ENCODE assay signal across 27 mouse cellular contexts in the genomic region with DNA sequence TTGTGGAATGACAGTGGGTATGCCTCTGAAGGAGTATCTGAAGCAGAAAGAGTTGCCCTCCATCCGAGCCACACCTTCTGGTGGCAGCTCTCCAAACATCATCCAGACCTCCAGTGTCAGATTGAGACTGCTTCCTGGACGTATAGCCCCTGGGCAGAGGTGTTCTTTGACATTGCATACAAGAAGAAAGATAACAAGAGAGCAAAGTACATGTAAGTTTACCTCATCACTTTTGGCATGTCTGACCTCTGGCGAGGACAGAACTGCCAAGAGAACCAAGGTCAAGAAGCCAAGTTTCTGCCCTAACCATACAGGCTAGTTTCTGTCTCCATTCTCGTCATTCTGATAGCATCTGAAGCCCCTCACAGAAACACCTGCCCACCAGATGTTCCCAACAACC.
"Had no signal": no experiment of that assay in that cellular context is flagged by ENCODE, and none has a peak within 500 bp of the region (broad histone marks: within the 10 kb centered on the region; RNA-seq: fewer than 3 reads in every experiment).

No protein-coding gene starts in this region.

- H3K27ac ChIP-seq: embryonic facial prominence, embryonic 10.5 days; embryonic facial prominence, embryonic 12.5 days; embryonic facial prominence, embryonic 13.5 days; embryonic facial prominence, embryonic 15.5 days; forebrain, embryonic 10.5 days; forebrain, embryonic 12.5 days; forebrain, embryonic 13.5 days; forebrain, embryonic 15.5 days; gastrocnemius, adult 2 months; heart, adult 2 months had no signal

- H3K36me3 ChIP-seq: embryonic facial prominence, embryonic 10.5 days; embryonic facial prominence, embryonic 12.5 days; embryonic facial prominence, embryonic 13.5 days; embryonic facial prominence, embryonic 15.5 days; forebrain, embryonic 10.5 days; forebrain, embryonic 12.5 days; forebrain, embryonic 15.5 days had no signal

- ATAC-seq: forebrain, embryonic 13.5 days; forebrain, embryonic 14.5 days; forebrain, embryonic 15.5 days; forebrain, embryonic 16.5 days; forebrain, postnatal 0 days had no signal

- H3K9ac ChIP-seq: embryonic facial prominence, embryonic 12.5 days; embryonic facial prominence, embryonic 13.5 days; embryonic facial prominence, embryonic 15.5 days; forebrain, embryonic 12.5 days; forebrain, embryonic 13.5 days; forebrain, embryonic 15.5 days; forebrain, postnatal 0 days had no signal

- H3K4me1 ChIP-seq: embryonic facial prominence, embryonic 10.5 days; embryonic facial prominence, embryonic 12.5 days; embryonic facial prominence, embryonic 13.5 days; embryonic facial prominence, embryonic 15.5 days; forebrain, embryonic 10.5 days; forebrain, embryonic 12.5 days; forebrain, embryonic 13.5 days; forebrain, embryonic 15.5 days had no signal

- H3K27me3 ChIP-seq: embryonic facial prominence, embryonic 12.5 days; embryonic facial prominence, embryonic 13.5 days; embryonic facial prominence, embryonic 15.5 days; forebrain, embryonic 12.5 days; forebrain, embryonic 13.5 days; forebrain, embryonic 15.5 days had no signal

- H3K9me3 ChIP-seq: embryonic facial prominence, embryonic 10.5 days; embryonic facial prominence, embryonic 12.5 days; embryonic facial prominence, embryonic 13.5 days; embryonic facial prominence, embryonic 15.5 days; forebrain, embryonic 10.5 days; forebrain, embryonic 12.5 days; forebrain, embryonic 13.5 days; forebrain, embryonic 15.5 days had no signal

- H3K4me2 ChIP-seq: embryonic facial prominence, embryonic 12.5 days; embryonic facial prominence, embryonic 13.5 days; embryonic facial prominence, embryonic 15.5 days; forebrain, embryonic 12.5 days; forebrain, embryonic 13.5 days; forebrain, embryonic 15.5 days had no signal

- H3K4me3 ChIP-seq: embryonic facial prominence, embryonic 10.5 days; embryonic facial prominence, embryonic 12.5 days; embryonic facial prominence, embryonic 13.5 days; embryonic facial prominence, embryonic 15.5 days; erythroblast, embryonic 14.5 days; forebrain, embryonic 10.5 days; forebrain, embryonic 12.5 days; forebrain, embryonic 13.5 days; forebrain, embryonic 15.5 days; gastrocnemius, adult 2 months; heart, adult 2 months had no signal

- DNase-seq: cerebellum, adult 8-10 months; cerebellum, adult 9-10 months; cerebellum, adult 9-11 months; cerebellum, postnatal 10 days; cerebellum, postnatal 14 days; cerebellum, postnatal 25 days; cerebellum, postnatal 36 days; embryo, embryonic 11 days; forebrain, postnatal 0 days; gastrocnemius, adult 2 months; gastrocnemius, postnatal 10 days; gastrocnemius, postnatal 14 days; gastrocnemius, postnatal 25 days; gastrocnemius, postnatal 36 days; heart, adult 18-20 months; heart, adult 2 months had no signal
